Mouse (Mus musculus) frontal cortex, adult (tissue): ENCODE measurements around the gene Rab42.
"Not testable (repeated sequence)": the region's sequence is repeated elsewhere in the genome, so short reads cannot be mapped to it uniquely, and the experiment has no call there.

Experiments
- ATAC-seq: cut with Nextera tagmentation; 2 replicates; pipeline ENCODE4 v1.9.2; 2017; ENCODE audit warnings: mild to moderate bottlenecking, moderate library complexity, mixed read lengths; ENCODE audit not compliant: low TSS enrichment

The Rab42 gene

GRCm38 (mm10) chr4:132311801-132312200, 8.6 kb upstream of the Rab42 start:
- ATAC-seq: no peak

- no peak for ATAC-seq
Observed at GRCm38 (mm10) chr4:132311209-132311608, 8.0 kb upstream of the Rab42 start.

DNA sequence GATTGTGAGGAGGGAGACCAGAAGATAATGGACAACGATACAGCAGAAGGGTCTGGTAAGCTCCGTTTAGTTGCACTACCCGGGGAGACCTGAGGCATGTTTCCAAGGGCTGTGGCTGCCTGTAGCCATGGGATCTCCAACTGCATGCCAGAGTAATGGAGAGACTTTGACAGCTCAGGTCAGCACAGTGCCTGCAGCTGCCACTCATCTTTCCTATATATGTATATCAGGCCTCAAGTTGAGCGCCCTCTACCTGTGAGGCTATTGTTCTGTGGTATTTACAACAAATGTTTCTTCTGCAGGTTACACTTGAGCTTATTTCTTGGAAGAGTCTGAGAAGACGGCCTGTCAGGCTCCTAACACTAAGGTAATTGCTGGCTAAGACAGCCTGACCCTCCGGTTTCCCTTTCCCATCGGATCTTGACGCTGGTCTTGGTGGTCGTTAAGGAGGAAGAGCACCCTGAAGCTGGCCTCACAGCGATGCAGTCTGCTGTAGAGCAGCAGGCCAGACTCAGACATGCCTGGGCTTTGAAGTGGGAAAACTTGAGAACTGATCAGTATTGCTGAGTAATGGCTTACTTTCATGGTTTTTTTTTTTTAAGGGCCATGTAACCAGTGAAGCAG, 6.8 kb upstream of the Rab42 start:
- no peak for ATAC-seq

DNA sequence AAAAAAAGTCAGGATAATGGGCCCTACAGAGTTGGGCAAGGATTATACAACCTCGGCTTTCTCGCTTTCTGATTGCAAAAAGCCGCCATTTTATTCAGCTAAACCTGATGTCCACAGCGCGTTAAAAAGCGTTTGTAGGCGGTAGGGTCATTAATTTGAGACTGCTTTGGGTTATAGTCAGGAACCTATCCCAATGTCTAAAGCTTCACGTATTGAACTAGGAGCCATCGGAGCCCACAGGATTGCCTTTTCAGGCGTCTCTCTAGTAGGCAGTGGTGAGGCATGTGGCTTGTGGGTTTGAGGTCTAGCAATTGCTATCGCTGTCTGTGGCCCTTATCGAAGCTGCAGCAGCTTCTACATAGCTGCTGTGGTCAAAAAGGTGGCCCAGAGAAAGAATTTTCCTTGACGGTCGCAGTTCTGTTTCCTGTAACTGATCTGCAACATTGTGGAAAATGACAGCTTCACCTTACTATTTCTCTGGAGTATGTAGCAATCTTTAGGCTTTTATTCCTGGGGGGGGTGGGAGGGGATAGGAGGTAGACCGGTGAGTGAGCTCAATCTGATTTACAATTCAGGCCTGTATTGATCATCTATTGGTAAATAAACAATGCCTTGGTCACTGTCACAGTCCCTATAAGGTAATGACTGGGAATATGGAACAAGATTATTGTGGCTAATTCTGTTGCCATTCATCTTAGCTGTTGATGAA, 6.1 kb upstream of the Rab42 start:
- ATAC-seq: peak; percentile 24; the same call in 1 of the 2 replicates

GRCm38 (mm10) chr4:132308437-132309139, 5.4 kb upstream of the Rab42 start:
- ATAC-seq: peak; percentile 94

DNA sequence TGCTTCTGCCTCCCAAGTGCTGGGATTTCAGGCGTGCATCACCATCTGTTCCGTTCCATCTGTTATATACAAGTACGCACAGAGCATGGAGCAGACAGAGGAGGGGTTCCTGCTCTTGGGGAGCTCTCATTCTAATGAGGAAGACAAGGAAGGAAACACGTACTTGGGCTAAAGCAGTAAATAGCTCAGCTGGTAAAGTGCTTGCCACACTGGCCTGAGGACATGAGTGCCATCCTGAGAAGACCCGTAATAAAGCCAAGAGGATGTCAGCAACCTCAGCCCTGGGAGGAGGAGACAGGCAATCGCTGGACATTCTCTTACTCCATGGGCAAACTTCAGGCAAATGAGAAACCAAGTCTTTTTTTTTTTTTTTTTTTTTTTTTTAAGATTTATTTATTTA, 2.8 kb upstream of the Rab42 start:
- no peak for ATAC-seq

DNA sequence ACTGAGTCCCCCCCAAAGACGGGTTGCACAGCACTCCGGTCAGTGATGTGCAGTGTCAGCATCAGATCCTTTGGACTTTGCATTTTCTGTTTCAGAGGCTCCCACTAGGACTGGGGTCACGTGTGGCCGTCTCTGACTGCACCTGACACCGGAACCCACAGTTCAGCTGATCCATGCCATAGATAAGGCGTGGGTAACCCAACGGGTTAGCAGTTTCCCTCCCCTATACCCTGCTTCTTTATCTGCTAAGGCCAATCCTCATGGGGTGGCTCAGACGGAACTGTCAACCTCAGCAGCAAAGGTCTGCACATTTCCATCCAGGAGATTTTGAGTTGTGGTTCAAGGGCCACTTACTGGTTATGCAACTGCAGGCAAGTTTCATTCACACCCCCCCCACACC, 2.1 kb upstream of the Rab42 start:
- ATAC-seq: no peak

GRCm38 (mm10) chr4:132303484-132303883, 299 bp upstream of the Rab42 start:
- ATAC-seq: not testable (repeated sequence)

GRCm38 (mm10) chr4:132301965-132302938, 933 bp downstream of the Rab42 start:
- peak; percentile 25; the same call in 1 of the 2 replicates for ATAC-seq

DNA sequence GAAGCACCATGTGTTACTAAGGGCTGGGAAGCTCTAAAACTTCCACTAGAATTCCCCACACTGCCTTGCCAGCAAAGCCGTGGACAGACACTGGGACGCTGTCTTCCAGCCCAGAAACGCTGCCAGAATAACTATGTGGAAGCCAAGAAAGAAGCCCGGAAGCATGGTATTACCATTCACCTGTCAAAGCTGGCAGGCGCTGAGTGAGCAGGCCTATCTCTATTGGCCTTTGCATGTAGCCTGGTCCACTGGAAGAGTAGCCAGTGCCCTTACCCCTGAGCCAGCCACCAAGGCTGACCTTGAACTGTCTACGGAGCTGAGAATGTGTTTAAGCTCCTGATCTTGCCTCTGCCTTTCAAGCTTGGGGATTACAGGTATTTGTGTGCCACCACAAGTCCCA, 1.7 kb downstream of the Rab42 start:
- no peak for ATAC-seq

GRCm38 (mm10) chr4:132299849-132300248, 3.3 kb downstream of the Rab42 start:
- no peak for ATAC-seq

GRCm38 (mm10) chr4:132295696-132296390, 7.3 kb downstream of the Rab42 start:
- ATAC-seq: no peak

GRCm38 (mm10) chr4:132293682-132294240, 9.4 kb downstream of the Rab42 start:
- ATAC-seq: no peak

GRCm38 (mm10) chr4:132292988-132293387, 10.2 kb downstream of the Rab42 start:
- 0 out of 2 replicates have a peak, but pooled peaks have one; percentile 47 for ATAC-seq

- ATAC-seq: no peak
Observed at GRCm38 (mm10) chr4:132291624-132292335, 11.4 kb downstream of the Rab42 start.

GRCm38 (mm10) chr4:132291056-132291455, 12.1 kb downstream of the Rab42 start:
- no peak for ATAC-seq

DNA sequence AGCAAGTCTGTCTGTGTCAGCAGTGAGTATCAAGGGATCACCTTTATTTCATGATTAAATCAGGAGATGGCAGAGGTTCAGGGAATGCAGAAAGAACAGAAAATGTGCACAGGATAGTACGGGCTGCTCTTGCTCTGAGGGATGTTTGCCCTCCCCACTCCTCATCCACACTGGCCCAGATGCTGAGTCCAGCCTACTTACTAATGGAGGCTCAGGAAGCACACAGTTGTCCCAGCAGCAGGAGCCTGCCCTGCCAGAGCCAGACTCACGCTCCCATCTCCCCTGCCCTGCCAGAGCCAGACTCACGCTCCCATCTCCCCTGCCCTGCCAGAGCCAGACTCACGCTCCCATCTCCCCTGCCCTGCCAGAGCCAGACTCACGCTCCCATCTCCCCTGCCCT, 14.3 kb downstream of the Rab42 start:
- not testable (repeated sequence) for ATAC-seq

DNA sequence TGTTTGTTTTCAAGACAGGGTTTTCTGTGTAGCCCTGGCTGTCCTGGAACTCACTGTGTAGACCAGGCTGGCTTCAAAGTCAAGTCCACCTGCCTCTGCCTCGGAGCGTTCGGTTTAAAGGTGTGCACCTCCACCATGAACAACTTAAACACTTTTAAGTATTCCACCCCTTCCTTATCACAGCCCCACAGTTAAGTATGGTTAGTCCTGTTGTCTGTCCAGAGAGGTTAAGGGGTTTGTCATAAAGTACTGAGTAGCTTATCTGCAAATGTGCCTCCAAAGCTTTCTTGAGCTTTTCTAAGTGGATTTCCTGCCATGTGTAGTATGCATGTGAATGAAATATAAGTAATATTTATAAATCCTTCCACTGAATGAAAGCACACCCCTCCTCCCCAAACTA, 27.2 kb downstream of the Rab42 start:
- no peak for ATAC-seq

GRCm38 (mm10) chr4:132274156-132274862, 28.9 kb downstream of the Rab42 start, which contains the start of gene Taf12:
Taf12 (plus strand) TSS chr4:132274375.
- ATAC-seq: peak; percentile 81
